Mouse (Mus musculus) megakaryocyte progenitor cell, adult 5-6 weeks (primary cell): ENCODE results near the gene Xpo4. TPM values are rescaled to one million over a fixed set of nuclear protein-coding genes. Genes with fewer than 3 reads are reported as not detected.
A peak's percentile ranks its signal among the peaks of the same experiment; 100 is the strongest.

Experiments used
- ATAC-seq: replicated peaks from 2 replicates; pipeline ENCODE4 v1.8.0; 2016; ENCODE audit warnings: mild to moderate bottlenecking, moderate TSS enrichment, inconsistent platforms; ENCODE audit not compliant: poor library complexity
- total RNA-seq, 2 experiments: library from RNA; stranded (forward) in 1 of 2; stranded (reverse) in 1 of 2; fragments of 157-497, 149-512 nt in 1 of 2; fragments of 200-1000 nt in 1 of 2; gene quantifications; 2 replicates each; pipeline versions ENCODE4 v1.2.3 to v1.2.4; 2015 to 2017

Gene Xpo4
- total RNA-seq, 2 experiments from 2014 or later: 31.2 to 38.5 TPM

- ATAC-seq: no peak
These were observed 49.4 kb downstream of the Xpo4 start for GRCm38 (mm10) chr14:57615828-57616227.

GRCm38 (mm10) chr14:57611034-57611433 lies 54.2 kb downstream of the Xpo4 start:
- no peak for ATAC-seq

DNA sequence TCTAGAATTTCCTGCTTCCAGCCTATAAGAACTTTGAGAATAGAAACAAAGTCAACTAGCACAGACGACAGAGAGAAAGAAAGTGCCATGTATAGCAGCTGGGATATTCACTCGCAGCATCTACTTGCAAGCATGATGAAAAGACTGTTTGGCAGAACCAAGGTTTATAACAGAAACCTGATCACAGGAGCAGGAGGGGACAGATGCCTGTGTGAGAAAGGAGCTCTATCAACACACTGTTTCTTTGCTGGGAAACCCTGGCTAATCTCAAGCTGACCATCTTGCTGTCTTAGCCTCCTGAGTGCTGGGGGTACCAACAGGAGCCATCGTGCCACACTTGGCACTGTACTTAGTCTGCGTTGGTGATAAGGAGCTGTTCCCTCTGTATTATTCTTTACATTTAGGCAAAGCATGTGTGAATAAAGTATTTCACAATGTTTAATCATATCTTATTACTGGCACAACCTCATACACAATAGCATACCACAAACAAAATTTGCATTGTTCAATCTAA lies 55.4 kb downstream of the Xpo4 start:
- peak; percentile 91 for ATAC-seq

- peak; percentile 54 for ATAC-seq
These were observed 57.7 kb downstream of the Xpo4 start for GRCm38 (mm10) chr14:57607500-57607899.

GRCm38 (mm10) chr14:57606663-57607365 lies 58.4 kb downstream of the Xpo4 start:
- no peak for ATAC-seq

GRCm38 (mm10) chr14:57593279-57593678 lies 72.0 kb downstream of the Xpo4 start:
- ATAC-seq: no peak

DNA sequence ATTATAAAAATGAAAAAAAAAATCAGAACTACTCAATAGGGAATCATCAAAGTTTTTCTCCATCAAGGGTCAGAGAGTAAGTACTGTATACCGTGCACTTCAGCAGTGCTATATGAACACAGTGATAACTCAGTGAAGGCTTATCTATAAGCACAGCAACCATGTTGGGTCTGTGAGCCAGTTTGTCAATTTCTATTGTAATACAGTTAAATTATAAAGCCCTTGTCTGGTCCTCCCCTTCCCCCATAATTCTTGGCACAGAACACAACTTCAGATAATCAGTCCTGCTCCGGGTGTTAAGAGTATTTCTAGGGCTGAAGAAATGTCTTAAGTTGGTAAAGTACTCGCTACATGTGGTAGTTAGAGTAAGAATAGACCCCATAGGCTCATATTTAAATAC lies 73.4 kb downstream of the Xpo4 start:
- ATAC-seq: peak; percentile 86

- ATAC-seq: peak; percentile 42; the same call in 1 of the 2 replicates
These were observed 88.7 kb downstream of the Xpo4 start for GRCm38 (mm10) chr14:57576364-57577060.

DNA sequence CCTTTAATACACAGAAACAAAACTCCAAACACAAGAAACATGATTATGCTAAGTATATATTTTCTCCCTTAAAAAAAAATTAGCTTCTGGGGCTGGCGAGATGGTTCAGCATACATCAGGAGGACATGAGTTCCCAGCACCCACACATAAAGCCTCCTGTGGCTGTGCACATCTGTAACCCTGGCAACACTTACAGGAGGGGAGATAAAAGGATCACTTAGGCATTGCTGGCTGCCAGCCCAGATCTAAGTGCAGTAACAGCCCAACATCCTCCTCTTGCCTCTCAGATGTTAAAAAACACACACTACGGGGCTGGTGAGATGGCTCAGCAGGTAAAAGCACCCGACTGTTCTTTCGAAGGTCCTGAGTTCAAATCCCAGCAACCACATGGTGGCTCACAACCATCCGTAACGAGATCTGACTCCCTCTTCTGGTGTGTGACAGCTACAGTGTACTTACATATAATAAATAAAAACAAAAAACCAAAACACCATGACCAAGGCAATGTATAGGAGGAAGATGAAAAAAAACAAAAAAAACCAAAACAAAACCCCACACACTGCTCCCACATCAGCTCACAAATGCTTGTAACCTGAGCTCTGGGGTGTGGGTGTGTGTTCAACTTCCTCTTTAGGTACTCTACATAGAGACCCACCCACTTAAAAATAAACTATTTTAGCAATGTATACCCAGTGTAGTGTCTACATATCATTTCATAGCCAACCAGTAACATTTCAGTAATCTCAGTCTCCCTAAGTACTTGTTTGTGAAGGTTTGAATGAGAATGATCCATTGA lies 90.2 kb downstream of the Xpo4 start:
- ATAC-seq: 0 out of 2 replicates have a peak, but pooled peaks have one; percentile 24

- ATAC-seq: peak; percentile 98
These were observed 93.8 kb downstream of the Xpo4 start, which contains the start of gene Eef1akmt1 for GRCm38 (mm10) chr14:57571155-57572133. TSS of gene Eef1akmt1 (minus strand) at chr14:57571612.

- no peak for ATAC-seq
These were observed 99.6 kb downstream of the Xpo4 start for GRCm38 (mm10) chr14:57565626-57566025.

- no peak for ATAC-seq
These were observed 108.3 kb downstream of the Xpo4 start for GRCm38 (mm10) chr14:57556922-57557321.

- ATAC-seq: no peak
These were observed 109.7 kb downstream of the Xpo4 start for GRCm38 (mm10) chr14:57555471-57556070.

GRCm38 (mm10) chr14:57554434-57554833 lies 110.8 kb downstream of the Xpo4 start:
- ATAC-seq: no peak

DNA sequence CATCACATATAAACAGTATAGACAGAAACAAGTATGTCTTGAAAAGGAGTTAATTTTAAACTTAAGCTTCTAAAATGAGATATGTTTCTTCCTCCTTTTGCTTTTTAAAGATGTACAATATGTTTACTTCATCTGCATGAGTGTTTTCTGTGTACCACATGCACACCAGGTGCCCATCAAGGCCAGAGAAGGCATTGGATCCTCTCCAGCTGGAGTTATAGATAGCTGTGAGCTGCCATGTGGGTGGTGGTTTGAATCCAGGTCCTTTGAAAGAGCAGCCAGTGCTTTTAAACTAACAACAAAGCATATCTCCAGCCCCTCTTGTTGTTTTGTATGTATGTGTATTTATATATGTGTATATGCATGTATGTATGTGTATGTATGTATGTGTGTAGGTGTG lies 112.3 kb downstream of the Xpo4 start:
- ATAC-seq: no peak

- no peak for ATAC-seq
These were observed 118.2 kb downstream of the Xpo4 start for GRCm38 (mm10) chr14:57547062-57547461.

DNA sequence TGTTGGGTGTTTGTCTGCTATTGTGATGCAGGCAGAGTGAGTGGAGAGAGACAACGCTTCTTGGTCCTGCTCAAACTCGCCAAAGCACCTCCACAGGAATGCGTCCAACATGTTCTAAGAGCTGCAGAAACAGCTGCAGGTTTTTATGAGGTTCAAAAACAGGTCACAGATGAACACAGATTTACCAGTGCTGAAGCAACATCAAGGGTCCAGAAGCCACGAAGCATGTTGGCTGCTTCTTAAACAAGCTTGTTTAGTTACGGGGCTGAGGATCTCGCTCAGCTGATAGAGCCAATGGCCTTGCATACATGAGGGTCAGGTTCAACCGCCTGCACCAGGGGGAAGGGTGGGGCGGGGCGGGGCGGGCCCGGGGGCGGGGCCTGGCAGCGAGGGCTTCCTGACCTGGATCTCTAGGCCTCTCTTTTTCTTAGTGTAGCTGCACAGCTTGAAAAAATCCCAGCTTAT lies 118.6 kb downstream of the Xpo4 start:
- ATAC-seq: peak; percentile 26; the same call in 1 of the 2 replicates

DNA sequence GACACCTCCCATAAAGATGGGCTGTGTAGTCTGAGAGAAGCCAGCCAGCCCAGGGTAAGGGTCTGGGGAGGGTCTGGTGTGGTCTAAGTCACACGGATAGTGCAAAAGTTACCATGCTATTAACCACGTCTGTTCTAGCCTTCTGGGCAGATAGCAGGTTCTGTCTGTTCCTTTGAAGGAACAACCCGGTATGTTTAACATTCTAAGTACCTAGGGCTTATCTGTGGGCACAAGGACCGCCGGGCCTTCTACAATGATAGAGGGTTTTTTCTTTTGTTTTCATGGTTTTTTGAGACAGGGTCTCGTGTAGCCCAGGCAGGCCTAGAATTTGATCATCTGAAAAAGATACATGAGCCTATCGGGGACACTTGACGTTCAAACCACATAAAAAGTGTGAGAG lies 119.1 kb downstream of the Xpo4 start:
- ATAC-seq: no peak

DNA sequence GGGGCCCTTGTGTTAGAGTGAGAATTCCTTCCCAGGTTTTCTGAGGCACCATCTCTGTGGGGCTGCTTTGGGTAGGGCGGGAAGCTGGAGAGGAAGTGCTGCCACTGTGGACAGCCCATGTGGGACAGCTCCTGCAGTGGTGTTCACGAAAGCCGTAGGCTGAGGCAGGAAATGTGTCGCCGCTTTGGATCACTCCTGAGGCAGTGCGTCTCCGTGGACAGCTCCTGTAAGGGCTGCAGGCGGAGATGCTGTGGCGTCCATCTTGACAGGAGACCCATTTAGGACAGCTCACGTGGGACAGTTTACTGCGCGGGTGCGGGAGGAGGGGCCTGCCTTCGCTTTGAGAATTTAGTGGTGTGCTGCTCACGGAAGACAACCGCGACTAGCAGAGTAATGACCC lies 119.7 kb downstream of the Xpo4 start:
- no peak for ATAC-seq
